Mouse (Mus musculus) embryonic fibroblast, embryonic 13.5 days (primary cell): ENCODE measurements around the gene Pogz.

ENCODE experiments used
- CTCF ChIP-seq: IDR thresholded peaks from 2 replicates; pipeline ENCODE4 v1.5.1; 2011; ENCODE audit warnings: mild to moderate bottlenecking, control low read depth, low read length, moderate library complexity, borderline replicate concordance; ENCODE audit not compliant: insufficient read depth
- POLR2A ChIP-seq: IDR thresholded peaks from 2 replicates; pipeline ENCODE4 v1.6.1; 2011; ENCODE audit warnings: low read depth, mild to moderate bottlenecking, control low read depth, low read length, moderate library complexity

- TF ChIP-seq CTCF (no peak), POLR2A (no peak)
These were observed 33.2 kb upstream of the Pogz start for GRCm38 (mm10) chr3:94804146-94804545.
